Mouse (Mus musculus) left cerebral cortex, adult 2 months (tissue): ENCODE measurements at regions not wholly inside any gene's neighbourhood (a gene's known extent, or its start where the extent isn't known, plus 50 kb on each side); places are given as distances from the start of the nearest gene placed in this dataset.

ENCODE experiments used
- DNase-seq, 2 experiments: peaks; one replicate each; pipeline ENCODE4 v3.0.0; 2021 to 2022; ENCODE audit warnings: low spot score in 2 of 2, mixed read lengths in 1 of 2; ENCODE audit errors: extremely low spot score in 1 of 2
- H3K27ac ChIP-seq: fragments of 200-600 bp; 2 replicates; pipeline ENCODE4 v1.8.1; 2022
- H3K4me3 ChIP-seq: fragments of 200-600 bp; 2 replicates; pipeline ENCODE4 v1.8.1; 2022
- CTCF ChIP-seq: fragments of 200-600 bp; IDR thresholded peaks from 2 replicates; pipeline ENCODE4 v1.8.1; 2022; ENCODE audit warnings: antibody characterized with exemption, mild to moderate bottlenecking, moderate library complexity
- intact Hi-C: fragments of 180-260 bp; cut with DNase I; formaldehyde crosslinking; loops from one replicate; pipeline ENCODE4 v1.15.1; 2025

DNA sequence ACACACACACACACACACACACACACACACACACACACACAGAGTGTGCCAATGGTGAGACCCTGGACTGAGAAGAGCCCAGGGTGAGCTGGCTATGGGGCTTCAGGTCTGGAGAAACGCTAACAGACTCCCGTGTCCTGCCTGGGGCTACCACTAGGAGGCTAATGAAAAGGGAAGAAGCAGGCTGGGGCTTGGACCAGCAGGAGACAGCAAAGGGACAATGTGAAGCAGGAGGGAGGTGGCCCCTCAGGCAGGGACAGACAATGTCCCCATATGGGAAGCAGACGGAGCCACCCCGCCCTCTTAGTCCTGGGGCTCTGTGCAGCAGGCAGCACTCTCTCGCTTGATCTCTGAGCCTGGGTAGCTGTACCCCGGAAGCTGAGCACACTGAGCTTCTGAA lies 93.1 kb downstream of the Hif1an start:
- DNase-seq = no peak
- Histone ChIP-seq H3K27ac (no peak overlapping the region), H3K4me3 (no peak overlapping the region)
- TF ChIP-seq CTCF = peak; percentile 57
- intact Hi-C loops = no loop called here

GRCm38 (mm10) chr19:44659316-44659715 lies 96.5 kb upstream of the Pax2 start:
- DNase-seq = no peak
- TF ChIP-seq CTCF = no peak
- H3K27ac ChIP-seq = no peak overlapping the region
- intact Hi-C loops = no loop called here
- H3K4me3 ChIP-seq = no peak overlapping the region

DNA sequence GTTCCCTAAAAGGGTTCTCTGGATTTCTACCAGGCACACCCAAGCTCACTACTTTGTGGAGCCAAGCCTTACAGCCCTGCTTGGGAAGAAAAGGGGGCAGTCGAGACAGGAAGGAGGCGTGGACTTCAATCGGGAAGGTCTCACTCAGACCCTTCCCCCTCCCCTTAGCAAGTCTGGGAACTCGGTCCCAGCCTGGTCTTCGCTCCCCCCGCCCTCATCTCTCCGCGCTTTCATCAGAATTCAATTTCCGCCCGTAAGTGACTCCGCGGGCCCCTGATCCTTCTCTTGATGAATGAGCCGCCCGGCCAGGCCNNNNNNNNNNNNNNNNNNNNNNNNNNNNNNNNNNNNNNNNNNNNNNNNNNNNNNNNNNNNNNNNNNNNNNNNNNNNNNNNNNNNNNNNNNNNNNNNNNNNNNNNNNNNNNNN lies 86.3 kb upstream of the Pax2 start:
- Histone ChIP-seq H3K27ac (no peak overlapping the region), H3K4me3 (no peak overlapping the region)
- intact Hi-C loops = no loop called here
- no peak for TF ChIP-seq CTCF
- no peak for DNase-seq

- no peak overlapping the region for H3K27ac ChIP-seq
- no peak for DNase-seq
- intact Hi-C loops = loop anchor here (5.0 kb wide), 1 partner anchor 78 kb away; no protein-coding TSS in a partner anchor
- 0 out of 2 replicates have a peak overlapping the region, but pooled peaks have one; percentile 7 for H3K4me3 ChIP-seq
- TF ChIP-seq CTCF = no peak
Measured at GRCm38 (mm10) chr19:44674621-44675245, 81.1 kb upstream of the Pax2 start.

DNA sequence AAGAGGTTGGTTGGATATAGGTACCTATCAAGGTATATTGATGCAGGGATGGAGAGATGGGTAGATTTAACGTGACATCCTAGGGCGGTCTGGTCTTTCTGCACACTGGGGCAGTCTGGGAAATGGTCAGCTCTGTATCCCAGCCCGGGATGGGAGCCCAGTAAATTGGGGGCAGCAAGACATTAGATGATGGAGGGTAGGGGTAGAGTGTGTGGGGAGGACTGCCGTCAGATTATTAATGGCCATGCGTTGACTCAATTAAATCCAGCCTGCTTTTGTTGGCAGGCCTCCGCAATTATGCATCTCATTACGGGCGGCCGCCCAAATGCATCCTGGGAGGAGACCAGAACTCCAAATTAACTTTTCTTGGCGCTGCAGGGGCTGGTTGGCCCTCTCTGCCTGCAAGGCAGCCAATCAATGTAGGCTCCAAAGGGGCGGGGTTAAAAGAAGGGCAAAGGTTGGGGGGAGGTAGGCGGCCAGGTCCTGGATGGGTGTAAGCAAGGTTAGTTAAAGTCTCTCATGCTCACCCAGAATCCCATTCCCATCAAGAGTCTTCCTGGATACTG lies 79.2 kb upstream of the Pax2 start:
- Histone ChIP-seq H3K4me3 (no peak overlapping the region), H3K27ac (no peak overlapping the region)
- intact Hi-C loops = loop anchor here (5.0 kb wide), 1 partner anchor 76 kb away; no protein-coding TSS in a partner anchor
- DNase-seq = no peak
- TF ChIP-seq CTCF = no peak

DNA sequence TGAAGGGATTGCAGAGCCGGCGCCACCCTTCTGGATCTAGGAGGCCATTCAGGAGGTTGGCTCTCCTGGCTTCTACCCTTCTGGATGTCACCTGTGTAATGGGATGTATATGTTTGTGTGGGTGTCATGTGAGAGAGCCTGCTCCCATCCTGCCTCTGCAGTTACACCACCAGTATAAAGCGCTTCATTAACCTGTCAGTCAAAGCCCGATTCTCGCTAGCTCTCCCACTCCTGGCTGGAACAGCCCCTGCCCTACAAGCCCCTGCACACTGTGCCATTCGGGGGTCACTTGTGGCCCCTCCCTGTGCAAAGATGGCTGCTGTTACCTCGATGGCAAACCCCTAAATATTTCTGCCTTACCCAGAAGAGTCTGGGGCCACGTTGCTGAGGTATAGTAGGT lies 78.5 kb upstream of the Pax2 start:
- Histone ChIP-seq H3K4me3 (no peak overlapping the region), H3K27ac (no peak overlapping the region)
- no peak for DNase-seq
- intact Hi-C loops = loop anchor here (5.0 kb wide), 1 partner anchor 75 kb away; no protein-coding TSS in a partner anchor
- no peak for TF ChIP-seq CTCF

GRCm38 (mm10) chr19:44678686-44679085 lies 77.2 kb upstream of the Pax2 start:
- TF ChIP-seq CTCF = no peak
- intact Hi-C loops = loop anchor here (5.0 kb wide), 1 partner anchor 74 kb away; no protein-coding TSS in a partner anchor
- Histone ChIP-seq H3K4me3 (no peak overlapping the region), H3K27ac (no peak overlapping the region)
- no peak for DNase-seq

- TF ChIP-seq CTCF = no peak
Measured at GRCm38 (mm10) chr19:44681675-44682074, 74.2 kb upstream of the Pax2 start.

DNA sequence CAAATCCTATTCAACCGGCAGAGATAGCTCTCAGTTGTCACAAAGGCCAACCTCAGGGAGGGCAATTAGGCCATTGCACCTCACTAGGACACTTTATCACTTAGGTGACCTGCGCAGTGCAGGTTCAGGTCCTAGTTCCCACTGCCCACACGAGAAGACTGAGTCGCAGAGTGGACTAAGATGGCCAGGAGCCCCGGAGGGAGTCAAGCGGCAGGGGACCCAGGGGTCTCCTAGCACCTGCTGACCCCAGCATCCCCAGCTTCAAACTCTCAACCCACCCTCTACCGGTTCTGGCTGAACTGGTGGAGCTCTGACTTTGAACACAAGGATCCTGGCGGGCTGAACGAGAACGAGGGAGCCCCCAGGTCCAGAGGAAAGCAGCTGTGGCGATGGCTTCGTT lies 72.7 kb upstream of the Pax2 start:
- intact Hi-C loops = loop anchor here (5.0 kb wide), 1 partner anchor 79 kb away; no protein-coding TSS in a partner anchor
- H3K4me3 ChIP-seq = no peak overlapping the region
- no peak overlapping the region for H3K27ac ChIP-seq
- TF ChIP-seq CTCF = no peak
- no peak for DNase-seq

More at GRCm38 (mm10) chr19:44681675-44682074, 74.2 kb upstream of the Pax2 start:
- intact Hi-C loops = loop anchor here (5.0 kb wide), 1 partner anchor 81 kb away; no protein-coding TSS in a partner anchor
- no peak overlapping the region for H3K4me3 ChIP-seq
- H3K27ac ChIP-seq = no peak overlapping the region
- DNase-seq = no peak

DNA sequence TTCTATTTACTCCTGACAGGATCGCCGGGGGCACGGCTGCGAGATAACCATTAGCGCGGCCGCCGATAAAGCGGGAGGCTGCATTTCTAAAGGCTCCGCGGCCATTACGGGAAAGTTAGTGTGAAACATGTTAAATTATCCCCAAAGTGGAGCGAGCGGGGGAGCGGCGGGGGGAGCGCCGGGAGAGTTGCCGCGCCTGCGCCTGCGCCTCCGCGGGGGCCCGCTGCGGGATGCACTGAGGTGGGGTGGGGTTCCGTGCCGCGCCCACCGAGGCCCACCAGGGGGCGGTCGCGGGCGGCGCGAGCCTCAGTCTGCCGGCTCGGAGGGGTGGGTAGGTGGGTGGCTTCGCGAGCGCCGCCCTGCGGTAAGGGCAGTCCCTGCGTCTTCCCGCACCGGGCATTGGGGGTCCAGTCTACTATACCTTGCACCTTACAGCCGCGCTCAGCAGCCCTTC lies 71.8 kb upstream of the Pax2 start:
- TF ChIP-seq CTCF = peak; percentile 53
- DNase-seq = peak; percentile 30 to 33
- intact Hi-C loops = loop anchor here (5.0 kb wide), 1 partner anchor 78 kb away; no protein-coding TSS in a partner anchor
- H3K4me3 ChIP-seq = no peak overlapping the region
- no peak overlapping the region for H3K27ac ChIP-seq

DNA sequence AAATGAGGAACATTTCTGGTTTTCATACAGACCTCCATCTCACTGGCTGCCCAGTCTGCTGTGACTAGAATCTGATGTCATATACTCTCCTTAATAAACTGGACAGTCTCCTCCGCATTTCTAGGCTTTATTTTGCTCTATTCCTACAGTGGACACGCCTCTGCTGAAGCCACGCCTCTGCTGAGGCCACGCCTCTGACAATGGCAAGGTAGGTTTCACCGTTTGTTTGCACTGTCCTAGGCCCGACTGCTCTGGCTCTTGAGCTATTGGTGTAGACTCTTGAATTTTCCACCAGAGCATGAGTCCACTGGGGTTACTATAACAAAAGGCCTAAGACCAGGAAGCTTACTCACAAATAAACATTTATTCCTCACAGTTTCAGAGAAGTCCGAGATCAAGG lies 69.8 kb upstream of the Pax2 start:
- no peak overlapping the region for H3K4me3 ChIP-seq
- intact Hi-C loops = no loop called here
- no peak overlapping the region for H3K27ac ChIP-seq
- DNase-seq = no peak
- no peak for TF ChIP-seq CTCF

DNA sequence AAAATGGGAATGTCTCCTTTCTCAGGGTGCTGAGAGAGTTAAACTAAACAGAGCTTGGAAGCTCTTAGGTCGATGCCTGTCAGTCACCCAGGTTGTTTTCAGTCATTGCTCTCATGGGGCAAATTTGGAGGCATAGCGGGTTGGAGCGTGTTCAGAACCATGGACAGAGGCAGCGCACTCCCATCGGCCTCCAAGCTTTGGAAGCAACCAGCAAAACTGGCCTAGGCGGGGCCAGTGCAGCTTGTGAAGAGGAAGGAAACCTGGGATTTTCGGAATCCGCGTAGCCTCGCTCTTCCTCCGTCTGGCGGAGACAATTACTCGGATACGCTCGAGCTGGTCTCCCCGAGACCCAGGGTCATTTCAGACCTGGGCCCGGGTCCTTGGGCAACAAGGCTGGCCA lies 63.4 kb upstream of the Pax2 start:
- no peak for DNase-seq
- intact Hi-C loops = no loop called here
- no peak overlapping the region for H3K27ac ChIP-seq
- TF ChIP-seq CTCF = no peak
- no peak overlapping the region for H3K4me3 ChIP-seq
